Mouse (Mus musculus) right cerebral cortex, postnatal 14 days (tissue): ENCODE data around the gene Grk5.
"Not testable (repeated sequence)": the region's sequence is repeated elsewhere in the genome, so short reads cannot be mapped to it uniquely, and the experiment has no call there.

ENCODE experiments used
- DNase-seq: peaks from one replicate; pipeline ENCODE4 v3.0.0; 2022

Grk5 gene

DNA sequence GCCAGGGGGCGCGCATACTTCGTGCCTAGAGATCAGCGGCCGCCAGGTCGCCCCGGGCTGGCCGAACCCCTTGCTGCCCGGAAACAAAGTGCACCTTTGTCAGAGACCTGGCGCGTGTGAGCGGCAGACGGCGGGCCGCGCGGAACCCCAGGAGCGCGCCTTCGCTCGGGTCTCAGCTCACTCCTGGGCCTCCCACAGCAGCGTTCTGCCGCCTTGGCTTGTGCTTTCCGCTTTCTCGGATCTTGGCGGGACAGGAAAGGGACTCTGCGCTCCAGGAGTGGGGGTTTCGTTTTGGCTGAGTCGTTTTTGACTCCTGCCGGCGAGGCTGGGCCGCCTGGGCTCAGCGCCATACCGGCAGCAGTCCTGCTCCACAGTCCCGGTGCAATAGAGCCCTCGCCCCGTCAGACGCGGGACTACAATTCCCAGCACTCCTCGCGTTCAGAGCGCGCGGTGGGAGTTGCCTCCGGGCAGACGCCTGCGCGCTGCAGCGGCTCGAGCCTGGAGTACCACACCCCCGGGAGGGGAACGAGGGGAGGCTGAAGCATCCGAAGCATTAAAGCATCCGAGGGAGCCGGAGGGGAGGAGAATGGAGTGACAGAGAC is at the start of gene Grk5:
Grk5 (plus strand) TSS at position 36 of the 602 bp plus-strand sequence.
- peak; percentile 96 for DNase-seq

DNA sequence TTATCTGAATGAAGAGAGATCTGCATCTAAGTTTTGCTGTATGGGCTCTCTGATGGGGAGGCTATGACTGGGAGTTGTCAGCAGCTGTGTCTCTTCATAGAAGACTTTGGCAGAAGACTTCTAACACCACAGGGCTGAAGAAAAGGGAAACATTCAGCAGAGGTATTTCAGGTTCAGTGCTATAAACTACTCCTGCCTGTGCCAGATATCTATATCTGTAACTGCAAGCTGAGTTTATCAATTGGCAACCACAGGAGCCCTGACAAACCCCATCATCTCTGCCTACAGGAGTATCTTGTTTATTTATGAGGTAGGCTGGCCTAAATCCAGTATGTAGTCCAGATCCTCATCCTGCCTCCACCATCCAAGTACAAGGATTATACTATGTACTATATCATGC is 46.2 kb upstream of the Grk5 start:
- no peak for DNase-seq

DNA sequence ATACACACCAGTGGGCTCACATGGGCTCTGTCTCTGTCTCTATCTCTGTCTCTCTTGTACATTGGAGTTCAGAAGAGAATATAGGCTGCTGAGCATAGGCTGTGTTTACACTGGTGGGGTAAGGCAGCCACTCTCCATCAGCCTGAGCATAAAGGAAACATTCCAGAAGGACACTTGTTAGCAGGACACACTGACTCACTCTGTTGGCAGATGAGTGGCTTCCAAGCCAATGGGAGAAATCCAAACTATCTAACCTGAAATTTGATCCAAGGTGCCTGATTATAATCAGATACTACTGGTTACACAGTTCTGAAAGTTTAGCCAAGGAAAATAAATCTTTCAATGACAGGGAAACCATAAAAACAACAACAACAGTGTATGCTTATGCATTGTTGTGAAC is 43.8 kb upstream of the Grk5 start:
- no peak for DNase-seq

DNA sequence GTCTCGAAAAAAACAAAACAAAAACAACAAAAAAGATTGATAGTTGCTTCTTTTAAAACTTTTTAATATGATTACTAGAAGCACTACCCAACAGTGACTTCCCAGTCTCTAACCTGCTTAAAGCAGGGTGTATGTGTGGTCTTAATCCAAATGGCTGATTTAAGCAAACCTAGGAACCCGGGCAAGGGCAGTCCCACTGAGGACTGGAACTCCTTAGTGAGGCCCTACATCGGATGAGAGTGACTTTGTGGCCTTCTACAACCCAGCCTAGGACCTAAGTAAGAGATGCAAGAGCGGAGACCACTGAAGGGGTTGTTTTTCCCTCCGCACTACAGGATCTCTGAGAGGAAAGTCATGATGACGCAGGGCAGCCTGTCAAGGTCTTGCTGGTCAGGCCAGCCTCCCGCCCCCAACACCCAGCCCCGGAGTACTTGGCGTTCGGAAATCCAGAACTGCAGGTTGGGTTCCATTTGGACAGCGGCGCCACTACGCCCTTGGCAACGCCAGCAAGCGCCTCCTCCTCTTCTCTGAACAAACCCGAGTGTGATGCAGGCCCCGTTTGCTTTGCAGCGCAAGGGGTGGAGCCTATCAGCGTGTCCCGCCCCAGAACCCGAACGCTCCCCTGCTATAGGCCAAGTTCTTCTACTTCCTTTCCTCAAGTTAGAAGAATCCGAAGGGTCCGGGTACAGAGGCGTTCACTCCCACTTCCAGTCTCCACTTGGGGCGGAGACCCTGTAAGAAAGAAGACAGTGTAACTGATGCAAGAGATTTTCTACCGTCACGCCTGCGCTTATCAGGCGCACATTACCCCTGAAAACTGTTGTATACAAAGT is 28.5 kb upstream of the Grk5 start, which contains the start of gene Sfxn4:
Sfxn4 (minus strand) TSS at position 612 of the 833 bp plus-strand sequence.
- DNase-seq: peak; percentile 87

DNA sequence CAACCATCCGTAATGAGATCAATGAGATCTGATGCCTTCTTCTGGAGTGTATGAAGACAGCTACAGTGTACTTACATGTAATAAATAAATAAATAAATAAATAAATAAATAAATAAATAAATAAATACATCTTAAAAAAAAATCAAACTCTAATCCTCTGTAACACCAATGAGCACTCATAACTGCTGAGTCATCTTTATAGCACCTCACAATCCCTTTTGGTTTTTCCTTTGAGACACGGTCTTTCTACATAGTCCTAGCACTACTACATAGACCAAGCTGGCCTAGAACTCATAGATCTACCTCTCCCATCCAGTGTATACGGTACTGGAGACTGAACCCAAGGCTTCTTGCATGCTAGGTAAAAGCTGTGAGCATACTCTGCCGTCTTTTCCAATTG is 23.4 kb upstream of the Grk5 start:
- DNase-seq: not testable (repeated sequence)

DNA sequence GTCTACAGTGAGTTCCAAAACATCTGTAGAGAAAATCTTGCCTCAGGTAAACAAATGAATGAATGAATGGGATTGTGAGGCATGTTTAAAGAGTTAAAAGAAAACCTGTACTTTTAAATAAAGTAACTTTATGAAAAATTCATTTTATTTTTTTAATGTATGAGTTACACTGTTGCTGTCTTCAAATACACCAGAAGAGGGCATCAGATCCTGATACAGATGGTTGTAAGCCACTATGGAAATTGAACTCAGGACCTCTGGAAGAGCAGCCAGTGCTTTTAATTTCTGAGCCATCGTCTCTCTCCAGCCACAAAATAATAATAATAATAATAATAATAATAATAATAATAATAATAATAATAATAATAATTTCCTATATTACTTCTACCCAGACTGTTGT is 19.1 kb upstream of the Grk5 start:
- no peak for DNase-seq

DNA sequence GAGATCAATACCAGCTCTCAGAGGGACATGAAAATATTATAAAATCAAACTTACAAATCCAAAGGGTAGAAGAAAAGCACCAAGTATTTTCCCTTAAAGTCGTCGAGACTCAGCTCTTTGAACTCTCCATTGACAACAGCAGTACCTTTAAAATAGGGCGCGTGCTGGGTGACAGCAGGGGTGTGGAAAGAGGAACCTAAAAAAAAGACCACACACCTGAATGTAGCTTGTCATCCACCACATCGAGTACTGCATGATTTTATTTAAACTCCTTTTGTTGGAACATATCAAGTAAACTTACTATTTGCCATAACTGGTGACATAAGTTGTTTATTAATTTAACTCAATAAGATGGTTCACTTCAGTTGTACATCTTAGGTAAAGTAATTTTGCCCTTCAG is 18.2 kb upstream of the Grk5 start:
- DNase-seq: no peak

DNA sequence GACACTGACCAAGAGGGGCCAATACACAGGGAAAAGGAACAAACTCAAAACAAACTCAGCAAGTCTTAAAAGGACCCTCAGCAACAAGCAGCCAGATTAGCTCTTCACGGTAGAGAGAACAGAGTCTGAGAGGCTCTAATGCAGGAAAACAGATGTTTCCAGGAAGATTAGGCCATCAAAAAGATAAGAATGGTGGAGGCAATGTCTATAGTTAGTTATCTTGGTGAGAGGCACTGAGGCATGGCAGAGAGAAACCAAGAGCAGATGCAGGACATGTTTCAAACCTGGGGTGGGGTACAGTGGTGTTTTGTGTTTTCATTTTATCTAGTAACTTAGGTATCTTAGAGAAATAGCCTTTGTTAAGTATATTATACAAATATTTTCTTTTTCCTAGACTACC is 17.3 kb upstream of the Grk5 start:
- DNase-seq: no peak

DNA sequence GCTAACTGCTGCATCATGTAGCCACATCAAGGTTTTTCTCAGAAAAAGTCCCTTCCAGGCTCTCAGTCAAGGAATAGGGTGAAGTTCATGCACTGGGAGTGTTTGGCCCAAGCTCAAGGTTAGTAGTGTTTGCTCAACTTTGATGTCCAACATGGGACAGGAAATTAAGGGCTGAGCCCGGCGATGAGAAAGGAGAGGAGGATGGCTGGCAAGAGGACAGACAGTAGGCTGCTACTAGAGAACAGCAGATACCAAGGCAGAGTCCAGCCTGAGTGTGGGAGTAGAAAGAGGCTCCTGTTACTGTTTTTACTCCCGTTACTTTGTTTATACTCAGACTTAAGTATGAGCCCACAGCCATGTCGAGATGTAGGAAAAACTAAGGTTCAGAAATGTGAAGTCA is 16.0 kb upstream of the Grk5 start:
- peak; percentile 9 for DNase-seq

DNA sequence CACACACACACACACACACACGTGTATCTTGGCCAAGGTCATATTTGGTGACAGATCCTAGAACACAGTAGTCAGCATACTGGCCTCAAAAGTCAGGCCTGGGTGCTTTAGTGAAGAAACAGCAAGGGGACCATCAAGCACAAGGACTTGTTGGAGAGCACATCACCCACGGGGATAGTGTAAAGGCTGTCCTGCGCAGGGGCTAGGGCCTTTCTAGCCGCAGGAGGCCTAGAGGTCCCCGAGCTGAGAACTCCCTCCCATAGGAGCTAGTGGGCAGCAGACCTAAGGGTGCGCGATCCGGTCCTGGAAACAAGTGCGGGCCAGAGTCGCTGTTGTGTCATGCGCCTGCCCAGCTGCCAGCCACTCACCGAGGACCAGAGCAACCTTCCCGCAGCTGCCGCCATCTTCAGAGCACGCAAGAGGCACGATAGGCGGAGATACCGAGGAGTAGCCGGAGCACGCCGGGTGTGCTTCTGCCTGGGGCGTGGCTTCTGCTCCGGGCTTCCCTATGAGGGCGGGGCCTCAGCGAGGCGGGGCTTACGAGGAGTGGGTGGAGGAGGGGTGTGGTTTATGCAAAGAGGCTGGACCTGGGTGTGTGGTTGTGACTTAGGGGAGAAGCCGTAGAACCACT is 15.4 kb upstream of the Grk5 start, which contains the start of gene Prdx3:
Prdx3 (minus strand) TSS at position 493 of the 631 bp plus-strand sequence.
- DNase-seq: peak; percentile 90

DNA sequence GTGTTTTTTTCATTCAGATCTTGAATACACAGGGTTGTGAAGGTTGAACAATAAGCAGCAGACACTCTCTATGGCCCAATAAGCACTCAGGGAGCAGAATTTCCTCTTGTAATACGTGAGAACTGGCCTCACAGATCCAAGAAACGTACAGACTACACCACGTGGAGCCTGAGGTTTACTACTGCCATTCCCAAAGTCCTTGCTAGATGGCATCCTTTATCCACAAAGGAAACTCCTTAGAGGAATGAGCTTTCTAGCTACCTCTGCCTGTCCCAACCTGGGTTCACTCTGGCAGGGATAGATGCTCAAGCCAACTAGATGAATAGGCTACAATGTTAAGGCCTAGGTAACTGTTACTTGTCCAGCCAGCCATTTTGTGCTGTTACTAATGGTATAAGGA is 6.4 kb upstream of the Grk5 start:
- DNase-seq: peak; percentile 8

DNA sequence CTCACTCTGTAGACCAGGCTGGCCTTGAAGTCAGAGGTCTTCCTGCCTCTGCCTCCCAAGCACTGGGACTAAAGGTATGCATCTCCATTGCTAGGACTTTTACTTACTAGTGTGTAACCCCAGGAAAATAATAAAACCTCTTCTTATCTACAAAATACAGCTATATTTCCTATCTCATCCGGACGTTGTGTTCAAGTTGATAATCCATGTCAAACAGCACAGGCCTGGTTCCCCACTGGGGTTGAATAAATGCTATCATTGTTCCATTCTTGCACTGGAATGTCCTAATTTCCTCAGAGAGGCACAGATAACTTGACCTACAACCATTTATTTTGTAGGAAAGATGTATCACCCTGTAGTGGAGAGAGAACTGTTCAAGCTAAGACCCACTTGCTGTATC is 1.9 kb upstream of the Grk5 start:
- no peak for DNase-seq

DNA sequence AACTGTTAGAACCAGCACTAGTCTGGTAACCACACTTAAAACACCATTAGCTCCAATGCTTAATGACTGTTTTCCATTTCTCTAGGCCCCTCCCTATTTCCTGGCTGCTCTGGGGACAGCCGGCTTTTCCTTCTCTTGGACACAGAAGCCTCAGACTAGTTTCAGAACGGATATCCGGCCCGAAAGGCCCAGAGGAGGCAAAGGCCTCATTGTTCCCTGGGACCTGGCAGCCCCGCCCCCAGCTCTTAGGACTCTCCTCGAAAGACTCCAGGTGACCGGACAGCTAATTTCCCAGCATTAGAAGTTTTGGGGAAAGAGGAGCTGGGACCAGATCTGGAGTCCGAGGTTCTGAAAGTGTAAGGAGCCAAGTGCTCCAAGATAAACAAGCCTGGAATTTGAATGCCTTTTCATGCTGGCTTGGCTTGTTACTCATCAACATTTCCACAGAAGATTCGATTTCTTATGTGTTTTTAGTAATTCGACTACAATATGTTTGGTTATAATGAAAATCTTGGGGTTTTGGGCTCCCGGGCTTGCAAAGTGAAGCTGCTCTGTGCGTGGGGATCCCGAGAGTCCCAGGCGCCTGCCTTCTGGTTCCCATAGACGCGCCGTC is 342 bp upstream of the Grk5 start:
- peak; percentile 10 for DNase-seq

DNA sequence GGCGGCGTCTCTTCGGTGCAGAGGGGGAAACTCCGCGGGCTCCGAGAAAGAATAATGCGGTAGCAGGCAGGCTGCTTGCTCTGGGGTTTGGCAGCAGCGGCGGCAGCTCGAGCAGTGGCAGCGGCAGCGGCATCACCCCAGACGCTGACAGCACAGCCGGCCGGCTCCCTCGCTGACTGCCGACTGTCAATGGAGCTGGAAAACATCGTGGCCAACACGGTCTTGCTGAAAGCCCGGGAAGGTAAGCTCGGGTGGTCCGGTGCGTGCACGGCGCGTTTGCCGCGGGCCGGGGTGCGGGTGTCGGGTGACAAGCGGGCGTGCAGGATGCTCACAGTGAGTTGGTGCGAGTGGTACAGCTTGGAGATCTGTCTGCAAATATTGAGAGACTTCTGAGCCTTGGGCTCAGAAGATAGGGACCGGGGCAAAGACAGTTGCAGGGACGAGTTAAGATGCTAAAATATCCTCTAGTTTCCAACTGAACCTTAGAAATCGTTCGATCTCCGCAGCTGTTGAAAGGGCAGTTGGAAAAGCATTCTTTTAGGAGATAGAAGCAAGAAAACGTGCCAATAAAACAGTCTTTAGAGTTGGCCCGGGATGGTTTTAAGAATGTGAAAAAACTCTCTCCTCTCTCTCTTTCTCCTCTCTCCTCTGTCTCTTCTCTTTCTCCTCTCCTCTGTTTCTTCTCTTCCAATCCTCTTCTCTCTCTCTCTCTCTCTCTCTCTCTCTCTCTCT is 1.0 kb downstream of the Grk5 start:
- no peak for DNase-seq

DNA sequence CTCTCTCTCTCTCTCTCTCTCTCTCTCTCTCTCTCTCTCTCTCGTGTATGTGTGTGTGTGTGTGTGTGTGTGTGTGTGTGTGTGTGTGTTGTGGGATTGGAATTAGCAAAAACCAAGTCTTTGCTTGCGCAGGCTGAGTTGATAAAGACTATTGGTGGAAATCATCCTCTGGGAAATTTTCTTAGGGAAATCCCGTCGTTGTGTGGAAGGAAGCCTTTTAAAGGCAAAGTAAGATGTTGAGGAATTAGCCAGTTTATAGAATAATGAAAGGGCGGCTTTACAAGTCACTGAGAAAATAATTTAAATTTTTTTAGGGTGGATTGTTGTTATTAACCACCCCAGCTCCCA is 1.5 kb downstream of the Grk5 start:
- DNase-seq: peak; percentile 12

DNA sequence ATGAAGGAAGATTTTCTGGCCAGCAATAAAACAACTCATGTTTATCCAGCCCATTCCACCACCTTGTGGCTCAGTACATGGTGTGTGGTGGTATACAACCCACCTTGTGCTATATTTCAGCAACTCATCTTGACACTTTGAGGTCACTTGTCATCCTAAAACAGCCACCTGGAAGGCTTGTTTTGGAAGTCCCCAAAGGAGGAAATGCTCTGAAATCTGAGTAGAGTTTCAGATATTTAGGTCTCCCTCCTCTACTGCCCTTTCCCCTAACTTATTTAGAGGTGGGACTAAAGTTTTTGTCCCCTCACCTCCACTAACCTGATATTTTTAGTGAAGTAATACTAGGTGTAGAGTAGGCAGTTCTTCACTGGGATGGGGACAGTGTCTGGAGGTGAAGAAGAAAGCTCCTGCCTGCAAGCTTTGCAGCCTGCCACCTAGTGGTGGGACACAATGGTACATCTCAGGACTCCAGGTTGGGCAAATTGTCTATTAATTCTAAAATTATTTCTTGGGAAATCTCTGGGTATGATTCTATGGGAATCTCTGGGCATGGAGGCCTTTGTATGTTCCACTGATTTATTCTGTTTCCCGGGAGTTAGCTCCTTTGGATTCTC is 2.5 kb downstream of the Grk5 start:
- DNase-seq: peak; percentile 65

DNA sequence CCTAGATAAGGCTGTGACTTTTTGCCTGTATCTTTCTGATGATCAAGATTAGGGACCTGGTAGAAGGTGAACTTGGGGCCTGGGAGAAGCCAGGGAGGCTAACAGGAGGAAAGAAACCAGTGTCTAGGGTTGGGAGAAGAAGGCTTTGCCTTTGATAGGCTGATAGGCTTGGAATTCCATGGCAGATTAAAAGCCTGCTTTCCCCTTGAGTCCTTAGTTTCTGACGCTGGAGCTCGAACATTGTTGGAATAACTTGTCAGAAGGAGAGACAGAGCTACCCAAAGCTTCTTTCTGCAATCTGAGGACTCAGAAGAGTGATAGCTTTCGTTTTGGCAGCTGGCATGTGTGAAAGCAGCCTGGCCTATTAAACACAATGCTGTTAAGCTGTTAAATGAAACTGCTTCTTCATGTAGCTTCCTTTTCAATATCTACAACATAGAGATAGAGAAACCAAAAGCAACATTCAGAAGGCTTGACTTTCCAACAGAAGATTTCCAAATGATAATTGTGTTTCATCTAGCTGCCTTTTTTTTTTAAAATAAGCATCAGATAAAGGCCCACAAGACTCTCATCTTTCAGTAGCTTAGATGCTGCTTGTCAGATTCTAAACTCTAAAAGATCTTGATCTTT is 5.8 kb downstream of the Grk5 start:
- no peak for DNase-seq

DNA sequence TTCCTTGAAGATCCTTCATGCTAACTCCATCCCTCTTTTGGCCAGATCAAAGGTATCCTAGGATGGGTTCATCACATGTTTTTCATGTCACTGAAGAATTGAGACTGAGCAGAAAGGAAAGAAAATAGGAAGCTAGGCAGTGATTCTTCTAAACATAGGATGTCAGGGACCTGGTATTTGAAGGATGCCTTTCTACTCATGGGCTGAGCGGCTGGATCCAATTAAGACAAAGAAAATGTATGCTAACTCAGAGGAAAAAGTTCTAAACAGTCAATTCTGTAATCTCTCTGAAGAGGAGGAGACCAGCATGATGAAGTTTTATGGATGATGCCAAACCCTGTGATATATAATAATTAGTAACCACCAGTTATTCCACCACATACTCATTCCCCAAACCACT is 13.6 kb downstream of the Grk5 start:
- no peak for DNase-seq

DNA sequence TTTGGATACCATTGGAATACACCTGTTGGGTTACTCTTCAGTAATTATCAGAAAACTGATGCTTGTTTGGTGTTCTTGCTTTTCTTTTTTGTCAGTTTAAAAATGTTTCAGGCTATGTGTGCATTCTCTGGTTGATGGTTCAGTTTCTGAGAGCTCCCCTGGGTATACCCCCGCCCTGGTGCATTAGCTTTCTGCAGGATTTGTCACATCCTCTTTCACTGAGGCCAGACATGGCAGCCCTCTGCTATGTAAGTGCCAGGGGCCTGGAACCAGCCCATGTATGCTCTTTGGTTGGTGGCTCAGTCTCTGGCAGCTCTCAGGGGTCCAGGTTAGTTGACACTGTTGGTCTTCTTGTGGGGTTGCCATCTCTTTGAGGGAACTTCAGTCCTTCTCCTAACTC is 14.4 kb downstream of the Grk5 start:
- DNase-seq: no peak

DNA sequence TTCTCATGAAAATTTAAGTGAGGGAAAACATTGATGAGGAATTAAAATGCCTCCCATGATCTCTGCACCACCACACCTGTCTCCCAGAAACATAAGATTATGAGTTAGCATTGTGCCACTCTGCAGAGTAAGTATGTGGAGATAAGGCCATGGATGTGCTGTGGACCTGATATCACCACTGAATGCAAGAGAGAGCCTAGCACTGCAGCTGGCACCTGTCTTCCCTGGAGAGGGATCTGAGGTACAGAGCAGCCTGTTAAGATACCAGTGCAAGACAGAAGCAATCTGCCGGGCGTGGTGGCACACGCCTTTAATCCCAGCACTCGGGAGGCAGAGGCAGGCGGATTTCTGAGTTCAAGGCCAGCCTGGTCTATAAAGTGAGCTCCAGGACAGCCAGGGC is 15.9 kb downstream of the Grk5 start:
- DNase-seq: no peak

DNA sequence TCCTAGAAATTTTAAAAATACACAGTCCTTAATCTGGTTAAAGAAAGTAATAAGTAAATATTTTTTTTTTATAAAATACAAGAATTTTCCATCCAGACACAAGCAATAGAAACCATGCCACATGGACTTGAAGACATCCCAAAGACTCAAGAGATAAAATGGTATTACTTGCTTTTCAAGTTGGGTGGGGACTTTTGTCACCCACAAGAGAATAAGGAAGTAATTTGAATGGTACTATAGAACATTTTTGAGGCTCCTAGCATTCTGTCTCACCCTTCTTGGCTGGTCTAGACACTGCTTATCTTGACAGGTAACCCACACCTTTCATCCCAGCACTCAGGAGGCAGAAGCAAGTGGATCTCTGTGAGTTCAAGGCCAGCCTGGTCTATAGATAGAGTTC is 20.8 kb downstream of the Grk5 start:
- DNase-seq: no peak

DNA sequence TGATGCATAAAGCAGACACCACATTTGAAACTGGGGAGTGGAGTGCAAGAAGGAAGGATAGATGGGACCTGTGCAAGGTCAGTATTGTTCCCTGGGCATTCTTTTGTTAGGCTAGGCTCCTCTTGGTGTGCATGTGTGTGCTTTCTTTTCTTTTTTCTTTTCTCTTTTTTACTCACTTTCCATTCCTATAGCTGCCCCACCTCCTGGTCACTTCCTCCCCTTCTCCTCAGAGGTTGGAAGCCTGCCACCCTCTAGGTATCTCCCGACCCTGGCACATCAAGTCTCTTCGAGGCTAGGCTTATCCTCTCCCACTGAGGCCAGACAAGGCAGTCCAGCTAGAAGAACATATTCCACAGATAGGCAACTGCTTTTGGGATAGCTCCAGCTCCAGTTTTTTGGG is 22.1 kb downstream of the Grk5 start:
- no peak for DNase-seq
